In the genomic region with DNA sequence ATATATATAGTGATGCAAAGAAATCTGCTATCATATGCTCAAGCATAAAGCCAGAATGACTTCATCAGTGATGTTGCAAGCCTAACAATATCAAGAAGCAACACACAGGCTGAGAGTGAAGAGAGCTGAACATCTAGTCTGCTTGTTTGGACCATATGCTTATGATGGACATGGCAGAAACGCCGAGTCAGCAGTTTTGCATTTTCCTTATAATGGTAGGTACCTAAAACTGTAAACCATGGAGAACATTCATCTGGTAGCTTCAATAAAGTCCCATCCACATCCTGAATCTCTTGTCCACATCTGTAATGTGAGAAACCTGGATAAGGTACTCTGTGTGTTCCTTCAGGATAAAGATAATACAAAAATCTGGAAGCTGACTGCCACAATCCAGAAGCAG, we compare ENCODE assay signal across 23 mouse cellular contexts. TPM values are rescaled to one million over a fixed set of nuclear protein-coding genes. Genes with fewer than 3 reads are reported as not detected.
A peak's percentile ranks its signal among the peaks of the same experiment; 100 is the strongest.
DNase-seq lines count a peak whose midpoint lies in the region; ATAC-seq and TF ChIP-seq lines count a peak whose summit lies in the region.
"Had no signal": no experiment of that assay in that cellular context is flagged by ENCODE, and none has a peak within 500 bp of the region (broad histone marks: within the 10 kb centered on the region; RNA-seq: fewer than 3 reads in every experiment).

No protein-coding gene starts in this region.

- TF ChIP-seq CTCF in CH12.LX (conservative IDR thresholded peaks at IDR 0.05 in 1 of 2, IDR thresholded peaks at IDR 0.05 in 1 of 2; ENCODE audit: low read depth in 2 of 2, low read length in 2 of 2) = no peak
- no peak for TF ChIP-seq CTCF in MEL (IDR thresholded peaks at IDR 0.05 in 2 of 3, conservative IDR thresholded peaks at IDR 0.05 in 1 of 3; ENCODE audit: control insufficient read depth in 1 of 3, insufficient read depth in 1 of 3, low read depth in 2 of 3, low read length in 3 of 3, poor library complexity in 1 of 3, severe bottlenecking in 1 of 3)
- no peak for TF ChIP-seq CTCF in forebrain, postnatal 0 days (IDR thresholded peaks at IDR 0.05; ENCODE audit: low read depth)

- H3K27ac ChIP-seq in CH12.LX (ENCODE audit: insufficient read depth, low read depth) (no peak overlapping the region), ES-E14 (ENCODE audit: insufficient read depth, low read depth, low read length, poor library complexity, severe bottlenecking) (no peak overlapping the region), MEL (ENCODE audit: control insufficient read depth, low read depth, low read length) (no peak overlapping the region)
- no peak overlapping the region for H3K27ac ChIP-seq in forebrain, postnatal 0 days (ENCODE audit: low read depth, low read length)

- in situ Hi-C loops in CH12.LX (cut with MboI; ENCODE audit: low pct_ligation_motif_present, low pct_unique_long_range_greater_than_20kb, low sequenced_read_pairs) = no loop called here
- in situ Hi-C loops in ES-E14 (cut with MboI; ENCODE audit: low sequenced_read_pairs in 2 of 2, unreplicated experiment in 2 of 2) = no loop called here

- no peak for DNase-seq in CH12.LX (ENCODE audit: extremely low read depth)
- no peak for DNase-seq in ES-E14 (ENCODE audit: low read depth, low spot score)
- DNase-seq in MEL (ENCODE audit: low read depth, low spot score) = no peak
- DNase-seq in kidney, postnatal 14 days = no peak
- no peak for DNase-seq in forebrain, postnatal 0 days
- DNase-seq in liver = no peak
- DNase-seq: adrenal gland, adult 2 months; adrenal gland, adult 8-10 months; adrenal gland, postnatal 10 days; adrenal gland, postnatal 14 days; adrenal gland, postnatal 25 days; adrenal gland, postnatal 36 days; B cell, adult 2 months; cerebellum, adult 11 months; cerebellum, adult 11-12 months; cerebellum, adult 18-20 months; cerebellum, adult 2 months; cerebellum, adult 8-10 months; cerebellum, adult 9-10 months had no signal

- 96% methylated on average over 2 of the region's 2 CpGs for WGBS in forebrain, postnatal 0 days

- no peaks in the 10 kb centered on the region for H3K36me3 ChIP-seq in CH12.LX (replicated peaks in 1 of 2; ENCODE audit: control insufficient read depth in 1 of 2, insufficient read depth in 1 of 2, low read length in 1 of 2)
- H3K36me3 ChIP-seq in ES-E14 (ENCODE audit: control insufficient read depth, insufficient read depth, low read length, poor library complexity, severe bottlenecking) = no peaks in the 10 kb centered on the region
- no peaks in the 10 kb centered on the region for H3K36me3 ChIP-seq in MEL (ENCODE audit: control insufficient read depth in 1 of 2, insufficient read depth in 2 of 2, low read length in 2 of 2)
- H3K36me3 ChIP-seq in forebrain, postnatal 0 days (ENCODE audit: insufficient read depth) = no peaks in the 10 kb centered on the region
- H3K36me3 ChIP-seq: G1E had no signal

- TF ChIP-seq POLR2A in CH12.LX (IDR thresholded peaks at IDR 0.05; ENCODE audit: low read depth, low read length) (no peak), MEL (IDR thresholded peaks at IDR 0.05; ENCODE audit: control insufficient read depth in 1 of 2, insufficient read depth in 1 of 2, low read depth in 1 of 2, low read length in 2 of 2, poor library complexity in 1 of 2) (no peak)

- dilution Hi-C loops in CH12.LX (cut with MboI; ENCODE audit: extremely low pct_ligation_motif_present, extremely low pct_unique_long_range_greater_than_20kb, low sequenced_read_pairs) = no loop called here

- TF ChIP-seq RAD21 in CH12.LX (IDR thresholded peaks at IDR 0.05; ENCODE audit: low read depth, low read length) (no peak), MEL (IDR thresholded peaks at IDR 0.05; ENCODE audit: low read depth, low read length) (no peak)

- no peaks in the 10 kb centered on the region for H3K27me3 ChIP-seq in CH12.LX (replicated peaks)
- no peaks in the 10 kb centered on the region for H3K27me3 ChIP-seq in MEL (ENCODE audit: control insufficient read depth in 1 of 2, insufficient read depth in 2 of 2, low read length in 2 of 2)
- H3K27me3 ChIP-seq in forebrain, postnatal 0 days (ENCODE audit: insufficient read depth, low read length) = no peaks in the 10 kb centered on the region
- H3K27me3 ChIP-seq: Patski had no signal

- TF ChIP-seq EP300 in CH12.LX (IDR thresholded peaks at IDR 0.05; ENCODE audit: low read length) (no peak), MEL (IDR thresholded peaks at IDR 0.05; ENCODE audit: low read depth in 1 of 2, low read length in 2 of 2) (no peak)

- no peaks in the 10 kb centered on the region for H3K9me3 ChIP-seq in CH12.LX (replicated peaks; ENCODE audit: low read length)
- no peaks in the 10 kb centered on the region for H3K9me3 ChIP-seq in ES-E14 (ENCODE audit: control insufficient read depth, insufficient read depth, low read depth, low read length)
- H3K9me3 ChIP-seq in MEL (replicated peaks; ENCODE audit: insufficient read depth, low read length) = no peaks in the 10 kb centered on the region
- no peaks in the 10 kb centered on the region for H3K9me3 ChIP-seq in forebrain, postnatal 0 days (ENCODE audit: low read length)
- H3K9me3 ChIP-seq: G1E had no signal

- no peaks in the 10 kb centered on the region for H3K79me2 ChIP-seq in CH12.LX (replicated peaks; ENCODE audit: control insufficient read depth, extremely low read depth, insufficient read depth, poor library complexity, severe bottlenecking)
- H3K79me2 ChIP-seq in MEL (ENCODE audit: control insufficient read depth, insufficient read depth, low read length, poor library complexity) = no peaks in the 10 kb centered on the region

- H3K9ac ChIP-seq in CH12.LX (ENCODE audit: insufficient read depth, low read depth) (no peak overlapping the region), ES-E14 (ENCODE audit: insufficient read depth, low read depth, low read length, poor library complexity, severe bottlenecking) (no peak overlapping the region), MEL (ENCODE audit: control insufficient read depth, low read depth, low read length, poor library complexity, severe bottlenecking) (no peak overlapping the region)
- no peak overlapping the region for H3K9ac ChIP-seq in forebrain, postnatal 0 days

- H3K4me2 ChIP-seq in CH12.LX (ENCODE audit: insufficient read depth, low read depth, poor library complexity, severe bottlenecking) = no peak overlapping the region
- H3K4me2 ChIP-seq in forebrain, postnatal 0 days (ENCODE audit: low read depth) = no peak overlapping the region

- ATAC-seq in forebrain, postnatal 0 days = no peak
- ATAC-seq: activated CD4-positive, CD25-positive, alpha-beta regulatory T cell, adult 4 months; CD4-positive, CD25-positive, alpha-beta regulatory T cell, adult 4 months; Patski had no signal

- peaks cover 9 to 15% of the 10 kb centered on the region in 2 experiments for H3K4me1 ChIP-seq in CH12.LX (ENCODE audit: control insufficient read depth in 1 of 2, insufficient read depth in 2 of 2)
- H3K4me1 ChIP-seq in ES-E14 (ENCODE audit: control insufficient read depth in 2 of 2, insufficient read depth in 2 of 2, low read length in 2 of 2, poor library complexity in 1 of 2) = no peaks in the 10 kb centered on the region
- no peaks in the 10 kb centered on the region for H3K4me1 ChIP-seq in MEL (ENCODE audit: control insufficient read depth in 1 of 2, insufficient read depth in 2 of 2, low read length in 2 of 2)
- H3K4me1 ChIP-seq in forebrain, postnatal 0 days (ENCODE audit: insufficient read depth) = no peaks in the 10 kb centered on the region

- H3K4me3 ChIP-seq in CH12.LX (replicated peaks in 1 of 3; ENCODE audit: low read depth in 2 of 3, low read length in 2 of 3, poor library complexity in 1 of 3) (no peak overlapping the region), ES-E14 (ENCODE audit: insufficient read depth in 1 of 2, low read depth in 1 of 2, low read length in 2 of 2, poor library complexity in 1 of 2, severe bottlenecking in 1 of 2) (no peak overlapping the region), MEL (ENCODE audit: control insufficient read depth in 1 of 2, insufficient read depth in 1 of 2, low read depth in 2 of 2, low read length in 2 of 2) (no peak overlapping the region)
- no peak overlapping the region for H3K4me3 ChIP-seq in forebrain, postnatal 0 days (ENCODE audit: low read depth, low read length)

TF ChIP-seq in CH12.LX, 34 proteins besides CTCF, POLR2A, EP300 and RAD21:
- no peak for TF ChIP-seq TBP (conservative IDR thresholded peaks at IDR 0.05; ENCODE audit: low read depth, low read length)
- TF ChIP-seq MAFK (IDR thresholded peaks at IDR 0.05; ENCODE audit: insufficient replicate concordance, low read length) = peak; percentile 100
- TF ChIP-seq ZKSCAN1 (IDR thresholded peaks at IDR 0.05; ENCODE audit: borderline replicate concordance, low read depth, low read length) = no peak

TF ChIP-seq in ES-E14, 5 proteins besides CTCF, POLR2A, EP300 and RAD21:
- TF ChIP-seq MAFK (IDR thresholded peaks at IDR 0.05; ENCODE audit: insufficient read depth, low read depth, low read length) = peak; percentile 100
- no peak for TF ChIP-seq CHD2 (IDR thresholded peaks at IDR 0.05; ENCODE audit: low read depth, low read length)

TF ChIP-seq in MEL, 35 proteins besides CTCF, POLR2A, EP300 and RAD21:
- TF ChIP-seq UBTF (IDR thresholded peaks at IDR 0.05; ENCODE audit: borderline replicate concordance, insufficient read depth, low read depth, low read length) (no peak), MAFK (IDR thresholded peaks at IDR 0.05; ENCODE audit: borderline replicate concordance, low read depth, low read length) (peak; percentile 93)
TF ChIP-seq in MEL: peak in this region for 1.

RNA-seq across cellular contexts. Expression of a gene that starts 57.3 kb away (rescaled TPM):
- total RNA-seq in CH12.LX (2012; rRNA removed) (7.2 and 9.2 TPM in 2 replicates), CH12.LX (2014; rRNA removed) (2.3 and 3.0 TPM in 2 replicates), ES-E14 (2012; rRNA removed) (0.22 and 0.26 TPM in 2 replicates), MEL (2012; rRNA removed) (not detected in 2 replicates)
- polyA plus RNA-seq in CH12.LX (2012; ENCODE audit: insufficient read length, low read depth) (2.0 TPM in 2 replicates), MEL (2012; ENCODE audit: insufficient read depth in 1 of 2, insufficient read length in 2 of 2, low read depth in 1 of 2, low replicate concordance in 2 of 2, missing spikeins in 1 of 2) (not detected)
- 11.8 and 15.8 TPM in 2 replicates for total RNA-seq in forebrain, postnatal 0 days (2014; rRNA removed)
- polyA plus RNA-seq in forebrain, postnatal 0 days (2015; fragmentation: Nextera tagmentation; extraction: Ambion mirVana) = 7.9 and 12.0 TPM in 2 replicates
- polyA plus RNA-seq: G1E had no signal
